Mouse (Mus musculus) neural tube, embryonic 10.5 days (tissue): ENCODE measurements around the gene Gpr179.
A peak's percentile ranks its signal among the peaks of the same experiment; 100 is the strongest.
"Not testable (repeated sequence)": the region's sequence is repeated elsewhere in the genome, so short reads cannot be mapped to it uniquely, and the experiment has no call there.

ENCODE experiments used
- DNase-seq: peaks from one replicate; pipeline ENCODE4 v3.0.0-alpha.2; 2017; ENCODE audit warnings: low spot score; ENCODE audit errors: extremely low spot score

The Gpr179 gene

DNA sequence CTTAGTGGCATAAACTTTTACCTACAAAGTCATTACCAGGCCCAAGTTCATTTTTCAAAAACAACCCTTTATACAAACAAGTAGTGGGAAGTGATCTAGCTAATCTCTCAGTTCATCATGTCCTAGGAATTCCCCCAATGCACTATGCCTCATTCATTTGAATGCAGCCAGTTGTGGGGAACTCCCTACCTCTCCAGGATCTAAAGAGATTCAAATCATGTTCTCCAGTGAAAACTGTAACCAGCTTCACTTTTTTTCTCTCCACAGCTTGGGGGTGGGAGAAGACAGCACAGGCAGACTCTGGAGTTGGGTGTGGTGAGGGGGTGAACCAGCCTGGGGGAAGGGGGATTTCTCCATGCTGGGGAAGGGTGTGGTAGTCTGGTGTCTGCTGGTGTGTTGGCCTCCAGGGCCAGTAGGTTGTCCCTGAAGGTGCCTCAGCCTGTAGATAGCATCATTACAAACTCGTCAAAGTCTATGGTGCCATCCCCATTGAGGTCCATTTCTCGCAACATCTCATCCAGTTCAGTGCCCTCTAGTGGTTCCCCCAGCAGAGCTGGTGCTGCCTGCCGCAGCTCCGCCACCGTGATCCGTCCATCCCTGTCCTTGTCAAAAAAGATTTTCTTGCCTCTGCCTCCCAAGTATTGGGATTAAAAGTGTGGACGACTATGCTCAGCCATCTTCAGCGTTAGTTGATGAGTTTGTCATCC, 29.8 kb downstream of the Gpr179 start:
- not testable (repeated sequence) for DNase-seq

DNA sequence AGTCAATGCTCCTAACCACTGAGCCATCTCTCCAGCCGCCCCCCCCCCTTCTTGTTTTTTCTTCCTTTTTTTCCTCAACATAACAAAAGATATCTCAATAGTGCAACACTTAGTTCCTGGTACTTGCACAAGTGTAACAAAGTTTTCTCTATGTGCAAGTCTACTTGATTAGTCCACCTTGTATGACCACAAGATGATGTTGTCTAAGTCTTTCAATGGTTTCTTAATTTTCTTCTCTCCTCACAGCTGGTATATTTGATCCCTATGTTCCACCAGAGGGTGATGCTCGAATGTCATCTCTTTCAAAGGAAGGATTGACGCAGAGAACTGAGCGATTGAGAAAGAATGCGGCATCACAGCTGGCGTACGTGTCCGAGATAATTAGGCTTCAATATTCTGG, 30.7 kb downstream of the Gpr179 start:
- no peak for DNase-seq

GRCm38 (mm10) chr11:97315504-97316503, 36.1 kb downstream of the Gpr179 start, which contains the start of gene Mrpl45:
Gene Mrpl45 (plus strand): TSS chr11:97315716.
- peak; percentile 99 for DNase-seq

DNA sequence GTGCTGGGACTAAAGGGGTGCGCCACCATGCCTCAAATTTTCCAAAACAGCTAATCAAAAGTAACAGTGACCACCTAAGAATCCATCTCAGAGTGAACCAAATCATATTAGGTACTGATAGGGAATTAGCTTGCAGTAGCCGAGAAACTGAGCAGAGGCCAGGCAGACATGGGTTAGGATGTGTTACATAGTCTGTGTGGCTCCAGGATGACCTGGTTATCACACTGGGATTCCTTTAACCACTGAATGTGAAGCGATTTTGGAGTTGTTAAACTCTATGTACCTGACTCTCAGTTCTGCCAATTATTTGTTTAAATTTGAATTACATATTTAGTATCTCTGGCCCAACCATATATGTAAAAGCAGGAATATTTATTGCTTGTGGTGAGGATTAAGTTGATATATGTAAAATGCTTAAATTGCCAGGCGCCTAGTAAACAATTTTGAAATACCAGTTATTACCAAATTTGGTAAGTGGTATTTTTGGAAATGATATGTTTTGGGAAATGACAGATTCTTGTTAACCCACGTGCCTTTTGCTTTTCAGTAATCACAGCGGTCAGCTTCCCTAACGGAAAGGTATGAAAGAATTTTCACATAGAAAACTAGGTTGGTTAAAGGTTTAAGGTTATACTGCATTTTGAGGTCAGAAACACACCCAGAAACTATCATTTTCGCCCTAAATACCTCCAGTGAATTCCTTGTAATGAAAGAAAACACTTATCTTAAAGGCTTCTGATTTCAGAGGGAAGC, 37.0 kb downstream of the Gpr179 start:
- no peak for DNase-seq

GRCm38 (mm10) chr11:97314110-97314509, 37.8 kb downstream of the Gpr179 start:
- DNase-seq = no peak

DNA sequence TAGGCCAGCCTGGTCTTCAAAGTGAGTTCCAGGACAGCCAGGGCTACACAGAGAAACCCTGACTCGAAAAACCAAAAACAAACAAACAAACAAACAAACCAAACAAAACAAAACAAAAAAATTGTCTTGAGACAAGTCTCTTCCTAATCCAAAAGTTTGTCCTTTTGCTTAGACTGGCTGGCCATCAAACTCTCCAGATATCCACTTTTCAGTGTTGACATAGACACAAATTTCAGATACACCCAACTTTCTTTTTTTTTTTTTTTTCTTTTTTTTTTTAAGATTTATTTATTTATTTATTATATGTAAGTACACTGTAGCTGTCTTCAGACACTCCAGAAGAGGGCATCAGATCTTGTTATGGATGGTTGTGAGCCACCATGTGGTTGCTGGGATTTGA, 39.0 kb downstream of the Gpr179 start:
- not testable (repeated sequence) for DNase-seq

DNA sequence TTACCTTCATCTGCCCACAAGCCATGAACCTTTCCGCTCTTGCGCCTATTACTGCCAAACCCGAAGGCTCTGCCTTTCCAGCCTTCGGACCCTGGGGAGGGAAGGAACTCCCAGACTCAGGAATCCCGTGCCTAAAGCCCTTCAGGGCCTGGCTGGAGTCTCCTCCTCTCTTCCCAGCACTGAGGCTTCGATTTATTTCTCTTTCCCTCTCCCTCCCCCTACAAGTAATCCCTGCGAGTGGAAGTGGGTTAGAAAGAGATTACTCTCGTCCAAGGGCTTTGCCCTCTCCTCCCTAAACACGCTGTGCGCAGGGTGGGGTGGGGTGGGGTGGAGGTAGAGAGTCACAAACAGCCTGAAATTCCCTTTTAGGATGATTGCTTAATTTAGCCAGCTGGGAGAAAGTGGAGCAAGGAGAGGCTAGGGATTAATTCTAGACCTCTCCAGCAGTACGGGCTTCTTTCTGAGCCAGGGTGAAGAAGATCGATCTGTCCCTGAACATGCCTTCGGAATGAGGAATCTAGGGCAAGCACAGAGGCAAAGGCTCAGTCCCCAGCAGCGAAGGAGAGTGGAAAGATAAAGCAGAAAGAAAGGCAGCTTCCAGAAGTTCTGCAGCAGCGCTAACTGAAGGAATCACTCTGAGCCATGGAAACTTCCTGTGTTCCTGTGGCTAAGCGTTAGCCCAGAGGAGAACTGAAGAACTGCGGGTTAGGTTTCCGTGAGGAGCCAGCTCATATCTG, 40.8 kb downstream of the Gpr179 start:
- DNase-seq = peak; percentile 55

DNA sequence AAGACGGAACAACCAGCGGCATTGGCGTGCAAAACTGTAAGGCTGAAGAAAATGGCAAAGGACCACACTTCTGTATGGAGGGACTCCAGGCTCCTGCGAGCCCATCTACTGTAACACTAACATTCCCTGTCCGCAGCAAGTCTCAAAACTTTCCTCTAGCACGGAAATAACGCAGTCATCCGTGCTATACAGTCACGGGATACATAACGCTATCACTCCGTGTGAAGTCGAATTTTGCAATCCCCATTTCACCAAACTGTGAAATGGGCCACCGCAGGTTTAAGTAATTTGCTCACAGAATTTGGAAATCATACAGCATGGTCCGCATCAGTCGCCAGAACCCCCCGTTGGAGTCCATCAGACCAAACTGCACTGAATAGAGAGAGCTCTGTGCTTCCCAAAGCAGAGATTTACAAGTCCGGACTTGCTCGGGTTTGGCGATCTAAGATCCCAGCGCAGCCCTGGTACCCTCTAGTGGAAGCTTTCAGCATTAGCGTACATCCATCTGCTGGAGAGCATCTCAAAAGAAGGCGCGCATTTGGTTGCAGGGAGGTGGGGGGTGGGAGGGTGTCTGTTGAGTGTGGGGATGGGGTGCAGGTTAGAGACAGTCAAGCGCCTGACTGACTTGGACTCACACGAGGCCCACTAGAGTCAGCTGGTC, 41.8 kb downstream of the Gpr179 start:
- peak; percentile 75 for DNase-seq

GRCm38 (mm10) chr11:97309451-97309836, 42.4 kb downstream of the Gpr179 start:
- peak; percentile 47 for DNase-seq

- no peak for DNase-seq
These were observed 42.9 kb downstream of the Gpr179 start for GRCm38 (mm10) chr11:97308806-97309450.

GRCm38 (mm10) chr11:97307294-97308069, 44.4 kb downstream of the Gpr179 start:
- no peak for DNase-seq

- no peak for DNase-seq
These were observed 47.2 kb downstream of the Gpr179 start for GRCm38 (mm10) chr11:97304631-97305030.

DNA sequence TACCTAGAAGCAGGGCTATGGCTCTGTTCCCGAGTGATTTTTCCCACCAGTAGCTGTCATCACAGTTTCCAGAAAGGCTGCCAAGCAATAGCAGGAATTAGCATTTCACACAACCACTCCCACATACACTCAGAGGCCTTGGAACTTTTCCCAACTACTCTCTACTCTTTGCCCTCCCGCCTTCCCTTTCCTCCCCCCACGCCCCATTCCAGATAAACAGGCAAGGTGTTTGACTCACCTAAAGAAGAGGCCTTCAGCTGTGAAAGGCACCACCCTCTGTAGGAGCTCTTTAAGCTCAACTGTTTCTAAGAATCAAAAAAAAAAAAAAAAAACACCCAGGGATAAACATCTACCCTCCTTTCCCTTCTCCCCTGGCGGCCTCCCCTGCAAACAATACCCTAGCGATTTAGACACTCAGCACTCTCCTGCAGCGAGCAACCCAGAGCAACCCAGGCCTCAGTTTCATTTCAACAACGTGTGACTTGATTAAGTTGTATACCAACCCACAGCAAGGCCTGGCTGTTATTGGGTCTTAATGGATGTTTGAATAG, 49.6 kb downstream of the Gpr179 start:
- no peak for DNase-seq

DNA sequence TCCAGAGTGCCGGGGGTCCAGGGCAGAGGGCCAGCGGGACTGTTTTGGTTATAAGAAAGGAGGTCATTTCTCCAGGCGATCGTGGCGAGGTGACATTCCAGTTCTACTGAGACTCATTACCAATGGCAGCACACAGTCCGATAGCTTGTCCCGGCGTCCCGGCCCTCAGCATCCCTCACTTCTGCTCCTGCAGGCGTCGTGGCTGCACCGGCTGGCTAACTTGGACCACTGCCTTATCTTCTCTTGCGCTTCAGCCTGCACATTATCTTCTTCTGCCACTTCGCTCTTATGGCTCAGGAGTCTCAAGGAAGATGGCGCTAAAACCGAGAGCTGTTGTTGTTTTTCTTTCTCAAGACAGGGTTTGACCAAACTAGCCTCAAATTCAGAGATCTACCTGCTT, 50.5 kb downstream of the Gpr179 start:
- DNase-seq = no peak

- DNase-seq = no peak
These were observed 51.9 kb downstream of the Gpr179 start for GRCm38 (mm10) chr11:97299939-97300338.

- DNase-seq = no peak
These were observed 55.3 kb downstream of the Gpr179 start for GRCm38 (mm10) chr11:97296542-97296941.

GRCm38 (mm10) chr11:97292731-97293130, 59.1 kb downstream of the Gpr179 start:
- DNase-seq = no peak

- DNase-seq = no peak
These were observed 62.3 kb downstream of the Gpr179 start for GRCm38 (mm10) chr11:97289276-97290230.
